Mouse (Mus musculus) lung, embryonic 14.5 days (tissue): Measurements from ENCODE around the gene Zfp169. TPM values are rescaled to one million over a fixed set of nuclear protein-coding genes. Genes with fewer than 3 reads are reported as not detected.

Experiments used
- ATAC-seq: fragments of 200-750 bp; cut with Nextera tagmentation; 2 replicates; pipeline ENCODE4 v1.8.0; 2017; ENCODE audit warnings: mild to moderate bottlenecking, moderate TSS enrichment, moderate library complexity; ENCODE audit not compliant: insufficient read depth
- DNase-seq: peaks from one replicate; pipeline ENCODE4 v3.0.0-alpha.2; 2015
- H3K27ac ChIP-seq: fragments of 300-500 bp; sonication (generic); 2 replicates; pipeline ENCODE4 v1.5.1; 2014; ENCODE audit warnings: low read depth, mild to moderate bottlenecking, moderate library complexity
- H3K27me3 ChIP-seq: fragments of 300-500 bp; sonication (generic); 2 replicates; pipeline ENCODE4 v1.6.1; 2014; ENCODE audit warnings: low read length, control low read depth; ENCODE audit not compliant: insufficient read depth
- H3K36me3 ChIP-seq: fragments of 300-500 bp; sonication (generic); 2 replicates; pipeline ENCODE4 v1.6.1; 2014; ENCODE audit warnings: control low read depth; ENCODE audit not compliant: insufficient read depth
- H3K4me1 ChIP-seq: fragments of 300-500 bp; sonication (generic); 2 replicates; pipeline ENCODE4 v1.6.1; 2014; ENCODE audit warnings: antibody characterized with exemption, control low read depth; ENCODE audit not compliant: insufficient read depth
- H3K4me2 ChIP-seq: fragments of 300-500 bp; sonication (generic); 2 replicates; pipeline ENCODE4 v1.6.1; 2014; ENCODE audit warnings: mild to moderate bottlenecking
- H3K4me3 ChIP-seq: fragments of 300-500 bp; sonication (generic); 2 replicates; pipeline ENCODE4 v1.5.1; 2014; ENCODE audit warnings: low read depth, low read length
- H3K9ac ChIP-seq: fragments of 300-500 bp; sonication (generic); 2 replicates; pipeline ENCODE4 v1.6.1; 2014
- H3K9me3 ChIP-seq: fragments of 300-500 bp; sonication (generic); 2 replicates; pipeline ENCODE4 v1.6.1; 2016; ENCODE audit warnings: low read depth, low read length, control low read depth
- CTCF ChIP-seq: IDR thresholded peaks from 2 replicates; pipeline ENCODE4 v1.5.1; 2016; ENCODE audit warnings: antibody characterized with exemption, low read depth
- WGBS: fragments of 180-500 bp; shearing (Covaris S2); extraction: QIAGEN DNeasy Blood & Tissue Kit; methylation state at CpG from one replicate; pipeline ENCODE4 v1.1.7; 2014; 5-methylcytosine and 5-hydroxymethylcytosine counted together
- polyA plus RNA-seq: library from polyadenylated mRNA; unstranded; fragments of >200 nt; fragmentation: Nextera tagmentation; extraction: Ambion mirVana; gene quantifications from 2 replicates; pipeline ENCODE4 v1.2.1, GENCODE M21; 2014

The Zfp169 gene
- polyA plus RNA-seq, 1 experiment from 2014 or later: 5.2 TPM

DNA sequence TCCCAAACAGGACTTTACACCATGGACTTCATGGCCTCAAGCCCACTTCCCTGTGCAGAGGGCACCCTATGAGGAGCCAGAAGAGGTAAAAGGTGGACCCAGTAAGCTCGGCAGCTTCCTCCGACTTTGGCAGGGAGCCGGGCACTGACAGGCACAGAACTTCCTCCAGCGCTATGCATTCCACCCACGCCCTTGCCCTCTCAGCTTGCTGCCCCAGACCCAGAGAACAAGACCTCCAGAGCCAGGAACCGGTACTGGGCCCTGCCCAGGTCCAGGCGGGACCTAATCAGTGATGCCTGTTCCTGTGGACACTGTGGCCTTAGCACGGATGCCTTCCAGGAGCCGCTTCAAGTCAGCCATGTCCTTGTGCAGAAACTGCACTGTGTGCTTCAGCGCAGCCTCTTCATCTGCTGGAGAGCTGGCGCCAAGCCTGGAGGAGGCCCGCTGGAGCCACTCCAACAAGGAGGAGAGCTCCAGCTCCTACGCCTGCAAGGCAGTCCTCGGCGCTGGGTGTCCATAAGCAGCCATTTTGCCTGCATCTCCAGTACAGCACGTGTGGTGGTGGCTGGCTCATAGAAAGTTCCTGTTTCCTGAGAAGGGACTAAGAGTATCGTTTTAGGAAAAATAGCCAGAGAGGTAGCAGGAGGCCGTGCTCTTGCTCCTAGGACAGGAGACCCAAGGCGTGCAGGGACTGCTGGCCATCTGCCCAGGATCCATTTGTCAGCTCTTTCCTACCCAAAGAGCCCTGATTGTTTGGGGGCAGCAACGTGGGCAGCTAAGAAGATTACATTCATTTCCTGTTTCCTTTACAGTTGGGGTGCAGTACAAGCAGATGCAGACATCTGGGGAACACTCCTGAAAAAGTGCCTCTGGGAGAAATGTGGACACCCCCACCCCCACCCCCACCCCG is 39.2 kb upstream of the Zfp169 start:
- peak; percentile 97 for DNase-seq
- ATAC-seq: peak; percentile 92
- Histone ChIP-seq H3K27me3 (no peaks in the 10 kb centered on the region), H3K4me2 (peak overlapping the region; percentile 63), H3K36me3 (no peaks in the 10 kb centered on the region), H3K4me1 (peaks cover 19% of the 10 kb centered on the region), H3K27ac (peak overlapping the region; percentile 98), H3K9ac (peak overlapping the region; percentile 47), H3K9me3 (no peaks in the 10 kb centered on the region), H3K4me3 (peak overlapping the region; percentile 25)
- 18% methylated on average over 21 of the region's 21 CpGs for WGBS
- TF ChIP-seq CTCF: no peak

DNA sequence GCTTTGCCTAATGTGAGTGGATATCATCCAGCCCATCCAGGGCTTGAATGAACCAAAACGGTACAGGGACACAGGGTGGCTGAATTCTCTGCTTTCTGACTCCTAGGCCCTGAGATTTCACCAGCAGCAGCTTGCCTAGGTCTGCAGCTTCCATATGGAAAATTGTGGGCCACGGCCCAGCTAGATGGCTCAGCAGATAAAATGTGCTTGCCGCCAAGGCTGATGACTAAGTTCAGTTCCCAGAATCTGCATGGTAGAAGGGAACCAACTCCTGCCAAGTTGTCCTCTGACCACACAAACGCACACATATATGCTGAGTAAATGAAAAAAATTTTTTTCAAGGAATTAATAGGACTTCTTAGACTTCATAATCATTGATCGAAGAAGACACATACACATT is 35.0 kb upstream of the Zfp169 start:
- Histone ChIP-seq H3K27me3 (no peaks in the 10 kb centered on the region), H3K36me3 (peaks cover 5% of the 10 kb centered on the region; the same call in 1 of the 2 replicates), H3K9ac (no peak overlapping the region), H3K4me1 (peaks cover 28% of the 10 kb centered on the region), H3K9me3 (no peaks in the 10 kb centered on the region), H3K27ac (no peak overlapping the region), H3K4me3 (no peak overlapping the region), H3K4me2 (no peak overlapping the region)
- no peak for TF ChIP-seq CTCF
- no peak for ATAC-seq
- 84% methylated on average over 5 of the region's 5 CpGs for WGBS
- no peak for DNase-seq

DNA sequence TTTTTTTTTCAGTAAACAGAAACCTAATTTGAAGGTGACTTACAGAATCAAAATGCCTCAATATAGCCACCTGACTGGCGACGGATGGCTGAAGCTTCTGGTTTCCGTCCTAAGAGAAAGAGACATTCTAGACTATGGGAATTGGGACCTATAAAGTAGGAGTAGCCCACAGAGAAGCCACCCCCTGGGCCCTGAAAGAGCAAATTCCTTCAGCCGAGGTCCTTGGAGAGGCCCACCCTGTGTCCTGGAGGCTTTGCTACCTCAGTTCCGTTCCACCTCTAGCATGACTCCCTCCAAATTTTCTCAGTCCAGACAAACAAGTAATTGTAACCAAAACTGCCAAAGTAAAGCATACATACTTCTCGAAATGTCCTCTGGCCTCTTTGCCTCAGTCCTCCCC is 34.4 kb upstream of the Zfp169 start:
- Histone ChIP-seq H3K36me3 (peaks cover 5% of the 10 kb centered on the region; the same call in 1 of the 2 replicates), H3K4me1 (peaks cover 23% of the 10 kb centered on the region), H3K9me3 (no peaks in the 10 kb centered on the region), H3K4me2 (no peak overlapping the region), H3K4me3 (no peak overlapping the region), H3K9ac (no peak overlapping the region), H3K27ac (0 out of 2 replicates have a peak overlapping the region, but pooled peaks have one; percentile 0), H3K27me3 (no peaks in the 10 kb centered on the region)
- 90% methylated on average over 6 of the region's 6 CpGs for WGBS
- DNase-seq (no peak), ATAC-seq (no peak)
- no peak for TF ChIP-seq CTCF

DNA sequence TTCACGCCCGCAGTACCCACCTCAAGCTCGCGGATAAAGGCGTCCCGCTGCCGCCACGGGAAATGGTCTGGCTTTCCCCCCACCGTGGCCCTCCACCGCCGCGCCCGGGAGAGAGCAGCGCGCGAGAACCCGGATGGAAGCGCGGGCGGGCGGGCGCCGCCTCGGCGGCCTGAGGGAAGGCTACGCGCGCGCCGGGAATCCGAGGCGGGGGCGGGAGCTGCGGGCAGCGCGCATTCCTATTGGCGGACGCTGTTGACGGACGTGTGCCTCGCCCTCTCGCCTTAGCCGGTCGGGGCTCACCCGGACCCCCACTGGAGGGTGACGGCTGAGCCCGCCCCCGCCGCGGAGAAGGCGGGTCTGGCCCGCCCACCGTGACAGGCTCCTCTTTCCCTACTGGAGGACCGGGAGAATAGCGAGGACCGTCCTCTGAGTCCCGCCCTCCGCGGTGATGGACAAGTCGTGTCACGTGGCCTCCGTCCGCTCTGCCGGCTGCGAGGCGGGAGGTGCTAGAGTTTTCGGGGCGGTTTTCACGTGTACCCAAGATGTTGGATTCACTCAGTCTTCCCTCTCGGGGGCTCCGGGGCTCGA is 33.2 kb upstream of the Zfp169 start:
- ATAC-seq: peak; percentile 97
- Histone ChIP-seq H3K4me1 (peaks cover 19% of the 10 kb centered on the region), H3K9ac (peak overlapping the region; percentile 99), H3K4me3 (peak overlapping the region; percentile 97), H3K27ac (peak overlapping the region; percentile 100), H3K27me3 (no peaks in the 10 kb centered on the region), H3K4me2 (peak overlapping the region; percentile 61), H3K36me3 (peaks cover 5% of the 10 kb centered on the region; the same call in 1 of the 2 replicates), H3K9me3 (no peaks in the 10 kb centered on the region)
- DNase-seq: peak; percentile 99
- TF ChIP-seq CTCF: 0 out of 2 replicates have a peak, but pooled peaks have one; percentile 2
- 1% methylated on average over 68 of the region's 72 CpGs for WGBS

DNA sequence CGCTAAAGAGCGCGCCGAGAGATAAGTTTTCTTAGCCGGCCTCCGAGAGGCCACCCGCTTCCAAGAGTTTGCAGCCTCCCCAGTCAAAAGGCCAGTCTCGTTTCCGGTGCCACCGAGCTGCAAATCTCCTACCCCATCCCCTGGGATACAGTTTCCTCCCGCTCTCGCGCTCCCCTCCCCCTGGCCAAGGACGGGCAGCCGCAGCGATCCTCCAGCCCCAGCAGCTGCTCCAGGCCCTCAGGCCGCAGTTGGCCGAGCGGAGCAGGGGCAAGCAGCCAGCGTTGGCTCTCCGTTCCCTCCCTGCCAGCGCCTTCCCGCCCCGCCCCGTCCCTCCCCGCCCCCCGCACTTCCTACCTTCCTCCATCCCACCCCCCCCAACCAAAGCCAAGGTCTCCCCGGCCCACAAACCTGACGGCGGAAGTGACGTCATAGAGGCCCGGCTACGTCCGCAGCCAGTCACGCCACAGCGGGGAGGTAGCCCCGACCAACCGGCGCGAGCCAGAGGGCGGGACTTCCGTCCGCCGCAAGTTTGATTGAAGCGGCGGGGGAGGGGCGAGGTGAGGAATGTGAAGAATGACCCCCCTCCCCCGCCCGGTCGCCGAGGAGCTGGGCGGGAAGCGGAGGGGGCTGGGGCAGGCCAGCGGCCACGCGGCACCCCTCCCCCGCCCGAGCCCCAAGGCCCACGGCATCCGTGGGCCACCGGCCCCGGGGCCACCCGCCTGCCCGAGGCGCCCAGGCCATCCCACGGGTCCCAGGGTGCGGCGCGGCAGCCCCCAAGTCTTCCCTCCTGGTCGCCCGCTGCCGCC is 32.4 kb upstream of the Zfp169 start:
- no peak for TF ChIP-seq CTCF
- under 1% methylated on average over 65 of the region's 72 CpGs for whole genome bisulfite sequencing
- ATAC-seq: peak; percentile 90

DNA sequence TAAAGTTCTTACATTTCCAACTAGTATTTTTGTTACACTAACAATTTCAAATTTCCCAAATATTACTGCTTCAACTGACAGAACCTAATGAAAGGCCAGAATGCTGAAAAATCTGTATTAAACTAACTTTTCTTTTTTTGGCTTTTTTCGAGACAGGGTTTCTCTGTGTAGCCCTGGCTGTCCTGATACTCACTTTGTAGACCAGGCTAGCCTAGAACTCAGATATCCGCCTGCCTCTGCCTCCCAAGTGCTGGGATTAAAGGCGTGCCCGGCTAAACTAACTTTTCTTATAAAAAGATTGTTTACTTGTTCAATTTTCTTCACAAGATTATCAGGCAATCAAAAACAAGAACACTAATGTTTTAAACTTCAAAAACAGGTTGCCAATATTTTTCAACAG is 31.6 kb upstream of the Zfp169 start:
- H3K27ac ChIP-seq: peak overlapping the region; percentile 96; the same call in 1 of the 2 replicates

More for the DNA sequence above, 32.4 kb upstream of the Zfp169 start:
- peak overlapping the region; percentile 99 for H3K9ac ChIP-seq
- H3K9me3 ChIP-seq: no peaks in the 10 kb centered on the region
- H3K4me1 ChIP-seq: peaks cover 19% of the 10 kb centered on the region
- H3K4me3 ChIP-seq: peak overlapping the region; percentile 97
- H3K27me3 ChIP-seq: no peaks in the 10 kb centered on the region
- peak overlapping the region; percentile 79 for H3K4me2 ChIP-seq
- H3K27ac ChIP-seq: peak overlapping the region; percentile 100
- peaks cover 5% of the 10 kb centered on the region; the same call in 1 of the 2 replicates for H3K36me3 ChIP-seq
- DNase-seq: peak; percentile 100

More for the DNA sequence above, 31.6 kb upstream of the Zfp169 start:
- Histone ChIP-seq H3K4me3 (peak overlapping the region; percentile 97), H3K27me3 (no peaks in the 10 kb centered on the region), H3K36me3 (peaks cover 5% of the 10 kb centered on the region; the same call in 1 of the 2 replicates), H3K4me2 (peak overlapping the region; percentile 79), H3K9ac (peak overlapping the region; percentile 88), H3K4me1 (peaks cover 22% of the 10 kb centered on the region), H3K9me3 (no peaks in the 10 kb centered on the region)
- DNase-seq: no peak
- ATAC-seq: no peak
- 35% methylated on average over 4 of the region's 4 CpGs for WGBS
- no peak for TF ChIP-seq CTCF
